Mouse (Mus musculus) induced T-regulatory cell, adult 2 months (primary cell): ENCODE data around the gene Gpr132.
"Not testable (repeated sequence)": the region's sequence is repeated elsewhere in the genome, so short reads cannot be mapped to it uniquely, and the experiment has no call there.

Source experiments
- DNase-seq: peaks from one replicate; pipeline ENCODE4 v3.0.0-alpha.2; 2012; ENCODE audit warnings: low read depth

Gene Gpr132

GRCm38 (mm10) chr12:112820401-112820999 lies 47.5 kb downstream of the Gpr132 start:
- DNase-seq, result no peak

GRCm38 (mm10) chr12:112819057-112819662 lies 48.9 kb downstream of the Gpr132 start:
- DNase-seq, result no peak

GRCm38 (mm10) chr12:112816866-112817265 lies 51.2 kb downstream of the Gpr132 start:
- not testable (repeated sequence) for DNase-seq

- peak; percentile 79 for DNase-seq
Measured at GRCm38 (mm10) chr12:112816294-112816693, 51.7 kb downstream of the Gpr132 start.

GRCm38 (mm10) chr12:112814682-112815470 lies 53.2 kb downstream of the Gpr132 start:
- DNase-seq, result no peak

- no peak for DNase-seq
Measured at GRCm38 (mm10) chr12:112813370-112813769, 54.7 kb downstream of the Gpr132 start.

GRCm38 (mm10) chr12:112810092-112810885 lies 57.7 kb downstream of the Gpr132 start:
- peak; percentile 10 for DNase-seq

- DNase-seq, result peak; percentile 43
Measured at GRCm38 (mm10) chr12:112809641-112810040, 58.4 kb downstream of the Gpr132 start.

GRCm38 (mm10) chr12:112808587-112809364 lies 59.3 kb downstream of the Gpr132 start, which contains the start of gene Clba1:
Clba1 (plus strand) TSS chr12:112808937.
- peak; percentile 96 for DNase-seq

GRCm38 (mm10) chr12:112808212-112808586 lies 59.8 kb downstream of the Gpr132 start:
- no peak for DNase-seq

GRCm38 (mm10) chr12:112807796-112808195 lies 60.2 kb downstream of the Gpr132 start:
- peak; percentile 9 for DNase-seq

- DNase-seq, result peak; percentile 12
Measured at GRCm38 (mm10) chr12:112806044-112806443, 62.0 kb downstream of the Gpr132 start.

- DNase-seq, result no peak
Measured at GRCm38 (mm10) chr12:112804046-112804445, 64.0 kb downstream of the Gpr132 start.

GRCm38 (mm10) chr12:112802917-112803316 lies 65.1 kb downstream of the Gpr132 start:
- peak; percentile 17 for DNase-seq

GRCm38 (mm10) chr12:112801864-112802846 lies 65.9 kb downstream of the Gpr132 start, which contains the start of gene Ahnak2:
Ahnak2 (minus strand) TSS chr12:112802657.
- peak; percentile 34 for DNase-seq
